Comparison of ENCODE assay signal across 13 mouse cellular contexts in genomic region chr10:43003466-43003757, GRCm38 (mm10).
DNase-seq lines count a peak whose midpoint lies in the region; ATAC-seq and TF ChIP-seq lines count a peak whose summit lies in the region.
"Had no signal": no experiment of that assay in that cellular context is flagged by ENCODE, and none has a peak within 500 bp of the region (broad histone marks: within the 10 kb centered on the region; RNA-seq: fewer than 3 reads in every experiment).

No protein-coding gene starts in this region.

- no peak for TF ChIP-seq EP300 in heart, adult 2 months (IDR thresholded peaks at IDR 0.05; ENCODE audit: insufficient read depth, low read depth, low read length)
- no peak for TF ChIP-seq EP300 in stomach, postnatal 0 days (optimal IDR thresholded peaks at IDR 0.05)

- H3K27ac ChIP-seq in heart, embryonic 13.5 days (replicated peaks): no peak overlapping the region
- H3K27ac ChIP-seq in heart, adult 2 months: no peak overlapping the region
- no peak overlapping the region for H3K27ac ChIP-seq in lung, embryonic 16.5 days (ENCODE audit: low read length)
- H3K27ac ChIP-seq in limb, embryonic 10.5 days: peak overlapping the region; percentile 88
- H3K27ac ChIP-seq in stomach, postnatal 0 days (replicated peaks): no peak overlapping the region
- no peak overlapping the region for H3K27ac ChIP-seq in hindbrain, embryonic 10.5 days

- H3K36me3 ChIP-seq in heart, embryonic 13.5 days: peaks cover 3% of the 10 kb centered on the region; the same call in 1 of the 2 replicates
- H3K36me3 ChIP-seq in heart, adult 2 months (ENCODE audit: control insufficient read depth, insufficient read depth, low read length): no peaks in the 10 kb centered on the region; the same call in none of the 2 replicates
- H3K36me3 ChIP-seq in lung, embryonic 16.5 days (ENCODE audit: control insufficient read depth, insufficient read depth, low read length): no peaks in the 10 kb centered on the region
- peaks cover 7% of the 10 kb centered on the region; the same call in 1 of the 2 replicates for H3K36me3 ChIP-seq in limb, embryonic 10.5 days
- H3K36me3 ChIP-seq in stomach, postnatal 0 days (ENCODE audit: control insufficient read depth, insufficient read depth, low read length): no peaks in the 10 kb centered on the region
- H3K36me3 ChIP-seq in hindbrain, embryonic 10.5 days: peaks cover 7% of the 10 kb centered on the region; the same call in 1 of the 2 replicates

- no peak overlapping the region for H3K9ac ChIP-seq in heart, embryonic 13.5 days
- H3K9ac ChIP-seq in heart, adult 2 months (ENCODE audit: low read depth, low read length): no peak overlapping the region
- H3K9ac ChIP-seq in lung, embryonic 16.5 days (ENCODE audit: low read length): no peak overlapping the region
- no peak overlapping the region for H3K9ac ChIP-seq in stomach, postnatal 0 days (ENCODE audit: low read length)

- no peaks in the 10 kb centered on the region for H3K27me3 ChIP-seq in heart, embryonic 13.5 days (replicated peaks)
- H3K27me3 ChIP-seq in heart, adult 2 months (ENCODE audit: control insufficient read depth, insufficient read depth, low read length): no peaks in the 10 kb centered on the region
- H3K27me3 ChIP-seq in lung, embryonic 16.5 days (ENCODE audit: control insufficient read depth, insufficient read depth, low read depth, low read length): no peaks in the 10 kb centered on the region
- H3K27me3 ChIP-seq in limb, embryonic 10.5 days (ENCODE audit: low read depth, poor library complexity, severe bottlenecking): no peaks in the 10 kb centered on the region
- no peaks in the 10 kb centered on the region for H3K27me3 ChIP-seq in stomach, postnatal 0 days (ENCODE audit: control insufficient read depth, insufficient read depth, low read length)
- H3K27me3 ChIP-seq in hindbrain, embryonic 10.5 days (ENCODE audit: insufficient read depth, poor library complexity, severe bottlenecking): peaks cover 13% of the 10 kb centered on the region

- no peaks in the 10 kb centered on the region for H3K9me3 ChIP-seq in heart, embryonic 13.5 days
- H3K9me3 ChIP-seq in lung, embryonic 16.5 days (ENCODE audit: control insufficient read depth, low read length): no peaks in the 10 kb centered on the region
- H3K9me3 ChIP-seq in limb, embryonic 10.5 days (replicated peaks): no peaks in the 10 kb centered on the region
- no peaks in the 10 kb centered on the region for H3K9me3 ChIP-seq in stomach, postnatal 0 days (ENCODE audit: control insufficient read depth, low read length)
- no peaks in the 10 kb centered on the region for H3K9me3 ChIP-seq in hindbrain, embryonic 10.5 days
- H3K9me3 ChIP-seq: midbrain, embryonic 10.5 days had no signal

- DNase-seq in heart, adult 2 months: no peak
- no peak for DNase-seq in lung, postnatal 4 days
- no peak for DNase-seq in limb, embryonic 10.5 days (ENCODE audit: low spot score)
- DNase-seq in stomach, postnatal 0 days (ENCODE audit: low spot score): no peak
- no peak for DNase-seq in ovary, adult 18-20 months (ENCODE audit: low spot score)
- no peak for DNase-seq in hindbrain, embryonic 10.5 days (ENCODE audit: low spot score)
- DNase-seq: adrenal gland, adult 2 months; cerebellum, adult 2 months; heart, postnatal 4 days; lung, postnatal 10 days had no signal

- intact Hi-C loops in heart, adult 2 months (cut with DNase I): no loop called here

- H3K4me1 ChIP-seq in heart, embryonic 13.5 days: peaks cover 33% of the 10 kb centered on the region
- peaks cover 1% of the 10 kb centered on the region; the same call in 1 of the 2 replicates for H3K4me1 ChIP-seq in heart, adult 2 months (ENCODE audit: control insufficient read depth, insufficient read depth, low read length)
- H3K4me1 ChIP-seq in lung, embryonic 16.5 days (replicated peaks; ENCODE audit: control insufficient read depth, insufficient read depth, low read length): peaks cover 15% of the 10 kb centered on the region
- H3K4me1 ChIP-seq in limb, embryonic 10.5 days: peaks cover 41% of the 10 kb centered on the region
- H3K4me1 ChIP-seq in stomach, postnatal 0 days (replicated peaks; ENCODE audit: control insufficient read depth, insufficient read depth): no peaks in the 10 kb centered on the region
- H3K4me1 ChIP-seq in hindbrain, embryonic 10.5 days (replicated peaks): peaks cover 47% of the 10 kb centered on the region

- no peak for TF ChIP-seq POLR2A in heart, adult 2 months (IDR thresholded peaks at IDR 0.05; ENCODE audit: insufficient read depth, low read depth, low read length)

- H3K79me2 ChIP-seq in heart, adult 2 months (replicated peaks; ENCODE audit: control insufficient read depth, insufficient read depth, low read length): no peaks in the 10 kb centered on the region

- no peak for ATAC-seq in heart, embryonic 13.5 days (ENCODE audit: extremely low read depth, insufficient number of reproducible peaks, low FRiP score, low TSS enrichment)
- ATAC-seq in lung, embryonic 16.5 days (ENCODE audit: low read depth): no peak
- no peak for ATAC-seq in stomach, postnatal 0 days (ENCODE audit: low FRiP score, low TSS enrichment)

- TF ChIP-seq CTCF in heart, adult 2 months (IDR thresholded peaks at IDR 0.05): no peak
- TF ChIP-seq CTCF in stomach, postnatal 0 days (IDR thresholded peaks at IDR 0.05; ENCODE audit: low read depth): no peak

- H3K4me3 ChIP-seq in heart, embryonic 13.5 days: no peak overlapping the region
- no peak overlapping the region for H3K4me3 ChIP-seq in heart, adult 2 months
- peak overlapping the region; percentile 54 for H3K4me3 ChIP-seq in lung, embryonic 16.5 days (ENCODE audit: low read length)
- H3K4me3 ChIP-seq in limb, embryonic 10.5 days: peak overlapping the region; percentile 55
- H3K4me3 ChIP-seq in stomach, postnatal 0 days (ENCODE audit: low read depth, low read length): peak overlapping the region; percentile 34; the same call in 1 of the 2 replicates
- H3K4me3 ChIP-seq in hindbrain, embryonic 10.5 days: no peak overlapping the region

- peak overlapping the region; percentile 92 for H3K4me2 ChIP-seq in heart, embryonic 13.5 days
- H3K4me2 ChIP-seq in lung, embryonic 16.5 days (ENCODE audit: low read depth, low read length): peak overlapping the region; percentile 93
- H3K4me2 ChIP-seq in stomach, postnatal 0 days (replicated peaks; ENCODE audit: low read depth): peak overlapping the region; percentile 72

- 47% methylated on average over 5 of the region's 5 CpGs for WGBS in heart, embryonic 13.5 days
- WGBS in heart, adult 2 months: 78% methylated on average over 5 of the region's 5 CpGs
- WGBS in lung, embryonic 16.5 days: 21% methylated on average over 5 of the region's 5 CpGs
- WGBS in limb, embryonic 10.5 days: 33% methylated on average over 5 of the region's 5 CpGs
- WGBS in stomach, postnatal 0 days: 17% methylated on average over 5 of the region's 5 CpGs
- WGBS in hindbrain, embryonic 10.5 days: 42% methylated on average over 5 of the region's 5 CpGs

Comparison
In these comparisons a context has a peak if more than half of its experiments do, and no peak if none do; other contexts are left out.
1. H3K4me3 ChIP-seq: peak in lung, embryonic 16.5 days (single experiment), limb, embryonic 10.5 days (single experiment) and stomach, postnatal 0 days (single experiment); none in heart, embryonic 13.5 days (single experiment), heart, adult 2 months (single experiment) and hindbrain, embryonic 10.5 days (single experiment).
2. Peak in every context shown above with its lines, with median percentiles within 50 percentile points of each other: H3K4me2 ChIP-seq.